Mouse (Mus musculus) hindbrain, embryonic 15.5 days (tissue): ENCODE data around the gene Prl3d1. TPM values are rescaled to one million over a fixed set of nuclear protein-coding genes. Genes with fewer than 3 reads are reported as not detected.
"Not testable (repeated sequence)": the region's sequence is repeated elsewhere in the genome, so short reads cannot be mapped to it uniquely, and the experiment has no call there.

Source experiments
- ATAC-seq: fragments of 200-750 bp; cut with Nextera tagmentation; 2 replicates; pipeline ENCODE4 v1.8.0; 2017; ENCODE audit warnings: low read depth, moderate number of reproducible peaks, moderate TSS enrichment; ENCODE audit not compliant: low FRiP score
- H3K27ac ChIP-seq: fragments of 300-500 bp; sonication (generic); replicated peaks from 2 replicates; pipeline ENCODE4 v1.5.1; 2015; ENCODE audit warnings: mild to moderate bottlenecking, inconsistent platforms
- H3K27me3 ChIP-seq: fragments of 300-500 bp; sonication (generic); 2 replicates; pipeline ENCODE4 v1.6.1; 2015; ENCODE audit warnings: control low read depth, inconsistent platforms
- H3K36me3 ChIP-seq: fragments of 300-500 bp; sonication (generic); 2 replicates; pipeline ENCODE4 v1.6.1; 2015; ENCODE audit warnings: control low read depth, inconsistent platforms
- H3K4me1 ChIP-seq: fragments of 300-500 bp; sonication (generic); replicated peaks from 2 replicates; pipeline ENCODE4 v1.6.1; 2015; ENCODE audit warnings: control low read depth, inconsistent platforms
- H3K4me2 ChIP-seq: fragments of 300-500 bp; sonication (generic); 2 replicates; pipeline ENCODE4 v1.6.1; 2015; ENCODE audit warnings: moderate library complexity, mild to moderate bottlenecking, inconsistent platforms
- H3K4me3 ChIP-seq: fragments of 300-500 bp; sonication (generic); 2 replicates; pipeline ENCODE4 v1.5.1; 2015; ENCODE audit warnings: mild to moderate bottlenecking, inconsistent platforms
- H3K9ac ChIP-seq: fragments of 300-500 bp; sonication (generic); 2 replicates; pipeline ENCODE4 v1.6.1; 2015; ENCODE audit warnings: inconsistent platforms
- H3K9me3 ChIP-seq: fragments of 300-500 bp; sonication (generic); 2 replicates; pipeline ENCODE4 v1.6.1; 2016; ENCODE audit warnings: control low read depth, inconsistent platforms
- WGBS: fragments of 180-500 bp; shearing (Covaris S2); methylation state at CpG from one replicate; pipeline ENCODE4 v1.1.7; 2015; 5-methylcytosine and 5-hydroxymethylcytosine counted together
- polyA plus RNA-seq: library from polyadenylated mRNA; unstranded; fragments of >200 nt; fragmentation: Nextera tagmentation; extraction: Ambion mirVana; gene quantifications from 2 replicates; pipeline ENCODE4 v1.2.1, GENCODE M21; 2015

Prl3d1 gene
- polyA plus RNA-seq, result not detected in 2 replicates

DNA sequence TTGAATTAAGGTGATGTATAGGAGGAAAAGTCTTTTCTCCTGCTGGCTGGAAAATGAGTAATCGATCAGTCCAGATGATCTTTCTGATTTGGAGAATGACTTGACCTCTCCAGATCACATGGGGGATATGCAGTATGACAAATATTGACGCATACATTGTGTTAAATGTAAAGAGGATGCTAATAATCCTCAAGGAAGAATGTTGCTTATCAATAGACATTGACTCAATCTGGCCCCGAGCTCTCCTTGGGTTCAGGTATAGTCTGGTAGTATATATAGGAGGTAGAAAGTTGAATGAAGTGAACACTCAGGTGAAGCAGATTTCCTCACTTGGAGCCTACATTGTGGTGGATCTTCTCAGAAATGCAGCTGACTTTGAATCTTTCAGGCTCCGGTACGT, at the start of gene Prl3d1:
Gene Prl3d1, plus strand, starts transcription at position 301 of the 400 bp plus-strand sequence.
- H3K36me3 ChIP-seq, H3K4me3 ChIP-seq, H3K27me3 ChIP-seq, ATAC-seq, H3K4me2 ChIP-seq, H3K4me1 ChIP-seq, H3K9ac ChIP-seq, H3K9me3 ChIP-seq, H3K27ac ChIP-seq: not testable (repeated sequence)
- WGBS, result 94% methylated on average over 5 of the region's 5 CpGs

- 93% methylated on average over 1 of the region's 1 CpGs for WGBS
- H3K36me3 ChIP-seq, result no peaks in the 10 kb centered on the region
- no peak for ATAC-seq
- H3K9me3 ChIP-seq, result no peaks in the 10 kb centered on the region
- no peak within 1 kb of the TSS for H3K4me2 ChIP-seq
- H3K27ac ChIP-seq, result no peak within 1 kb of the TSS
- no peak within 1 kb of the TSS for H3K4me3 ChIP-seq
- H3K9ac ChIP-seq, result no peak within 1 kb of the TSS
- H3K4me1 ChIP-seq, result no peaks in the 10 kb centered on the region
- no peaks in the 10 kb centered on the region for H3K27me3 ChIP-seq
These were observed 36.7 kb upstream of the Prl3d1 start, which contains the start of gene Prl for GRCm38 (mm10) chr13:27057270-27057669. TSS of gene Prl (plus strand) at chr13:27057570.

GRCm38 (mm10) chr13:27059177-27059576, 34.8 kb upstream of the Prl3d1 start:
- WGBS, result 89% methylated on average over 7 of the region's 7 CpGs
- H3K9me3 ChIP-seq, result no peaks in the 10 kb centered on the region
- H3K27ac ChIP-seq, result no peak overlapping the region
- no peak for ATAC-seq
- H3K36me3 ChIP-seq, result no peaks in the 10 kb centered on the region
- no peaks in the 10 kb centered on the region for H3K4me1 ChIP-seq
- H3K27me3 ChIP-seq, result no peaks in the 10 kb centered on the region
- H3K4me2 ChIP-seq, result no peak overlapping the region
- no peak overlapping the region for H3K9ac ChIP-seq
- H3K4me3 ChIP-seq, result no peak overlapping the region

GRCm38 (mm10) chr13:27121398-27121797, 27.4 kb downstream of the Prl3d1 start, which contains the start of gene Prl3d2:
TSS of gene Prl3d2 (plus strand) at chr13:27121698.
- not testable (repeated sequence) for H3K4me3 ChIP-seq, H3K4me2 ChIP-seq, H3K27me3 ChIP-seq, H3K36me3 ChIP-seq, ATAC-seq, H3K27ac ChIP-seq, H3K9ac ChIP-seq, H3K4me1 ChIP-seq, H3K9me3 ChIP-seq
- WGBS, result 92% methylated on average over 4 of the region's 4 CpGs

DNA sequence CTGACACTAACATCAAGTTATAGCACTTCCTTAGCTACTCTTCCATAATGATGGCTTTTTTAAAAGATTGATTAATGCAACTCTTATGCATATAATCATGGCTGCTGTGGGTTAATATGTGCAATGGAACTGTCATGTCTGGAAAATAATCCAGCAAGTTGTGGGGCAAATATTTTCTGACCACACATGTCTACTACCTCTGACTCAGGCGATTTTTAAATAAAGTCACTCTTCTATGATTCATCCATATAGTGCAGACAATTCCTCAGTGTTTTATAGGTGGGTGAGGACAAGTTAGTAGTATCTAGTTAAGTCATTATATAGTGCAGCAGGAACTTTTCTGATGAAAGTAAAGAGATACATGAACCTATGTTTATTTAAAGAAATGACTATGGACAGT, 54.3 kb downstream of the Prl3d1 start:
- ATAC-seq, result no peak
- no peak overlapping the region for H3K27ac ChIP-seq
- H3K36me3 ChIP-seq, result no peaks in the 10 kb centered on the region
- H3K4me2 ChIP-seq, result no peak overlapping the region
- 73% methylated on average over 1 of the region's 1 CpGs for WGBS
- H3K9me3 ChIP-seq, result no peaks in the 10 kb centered on the region
- no peaks in the 10 kb centered on the region for H3K27me3 ChIP-seq
- H3K4me3 ChIP-seq, result no peak overlapping the region
- H3K4me1 ChIP-seq, result no peaks in the 10 kb centered on the region
- no peak overlapping the region for H3K9ac ChIP-seq

Other genes starting within 250 kb of the Prl3d1 start
- 0.18 TPM in 1 of 2 replicates, not detected in the other for gene Prl, start 36.6 kb upstream of the Prl3d1 start, polyA plus RNA-seq
- gene Prl3d2, start 27.5 kb downstream of the Prl3d1 start, polyA plus RNA-seq, result not detected in 2 replicates
- gene Prl3d3, start 62.6 kb downstream of the Prl3d1 start, polyA plus RNA-seq, result not detected in 2 replicates
- gene Prl3c1, start 102.5 kb downstream of the Prl3d1 start, polyA plus RNA-seq, result not detected in 2 replicates
- gene Prl3b1, start 147.7 kb downstream of the Prl3d1 start, polyA plus RNA-seq, result not detected in 2 replicates
- gene Prl3a1, start 165.2 kb downstream of the Prl3d1 start, polyA plus RNA-seq, result not detected in 2 replicates
- not detected in 2 replicates for gene Prl6a1, start 218.4 kb downstream of the Prl3d1 start, polyA plus RNA-seq